Mouse (Mus musculus): Measurements from ENCODE around the gene Arl2. TPM values are rescaled to one million over a fixed set of nuclear protein-coding genes. Genes with fewer than 3 reads are reported as not detected.

Arl2 gene
- polyA plus RNA-seq, 1 experiment from 2014 or later: 106 TPM

GRCm38 (mm10) chr19:6118677-6119185 lies 22.6 kb downstream of the Arl2 start:
- peak overlapping the region; percentile 92 for H3K9ac ChIP-seq (ENCODE audit: low read length)
- peaks cover 17% of the 10 kb centered on the region; the same call in 1 of the 2 replicates for H3K4me1 ChIP-seq (ENCODE audit: control insufficient read depth, insufficient read depth, low read length)
- H3K36me3 ChIP-seq (ENCODE audit: control insufficient read depth, insufficient read depth, low read length): 0 out of 2 replicates have a peak, but pooled peaks cover 8% of the 10 kb centered on the region
- WGBS: under 1% methylated on average over 8 of the region's 8 CpGs
- H3K4me2 ChIP-seq (ENCODE audit: low read depth, low read length): peak overlapping the region; percentile 87
- H3K4me3 ChIP-seq (replicated peaks; ENCODE audit: low read length): peak overlapping the region; percentile 90
- H3K27ac ChIP-seq (ENCODE audit: low read length): peak overlapping the region; percentile 98
- no peaks in the 10 kb centered on the region for H3K27me3 ChIP-seq (ENCODE audit: control insufficient read depth, insufficient read depth, low read length)
- H3K9me3 ChIP-seq (replicated peaks; ENCODE audit: control insufficient read depth, low read length): no peaks in the 10 kb centered on the region
- ATAC-seq (ENCODE audit: insufficient read depth, low FRiP score): peak; percentile 11; the same call in 1 of the 2 replicates

- no peaks in the 10 kb centered on the region for H3K9me3 ChIP-seq (replicated peaks; ENCODE audit: control insufficient read depth, low read length)
- H3K27ac ChIP-seq (ENCODE audit: low read length): peak within 1 kb of the TSS; percentile 98
- 0 out of 2 replicates have a peak, but pooled peaks cover 8% of the 10 kb centered on the region for H3K36me3 ChIP-seq (ENCODE audit: control insufficient read depth, insufficient read depth, low read length)
- H3K9ac ChIP-seq (ENCODE audit: low read length): peak within 1 kb of the TSS; percentile 92
- H3K4me2 ChIP-seq (ENCODE audit: low read depth, low read length): peak within 1 kb of the TSS; percentile 87
- 0% methylated on average over 77 of the region's 77 CpGs for WGBS
- peak within 1 kb of the TSS; percentile 90 for H3K4me3 ChIP-seq (replicated peaks; ENCODE audit: low read length)
- ATAC-seq (ENCODE audit: insufficient read depth, low FRiP score): peak; percentile 90
- H3K27me3 ChIP-seq (ENCODE audit: control insufficient read depth, insufficient read depth, low read length): no peaks in the 10 kb centered on the region
- peaks cover 14% of the 10 kb centered on the region; the same call in 1 of the 2 replicates for H3K4me1 ChIP-seq (ENCODE audit: control insufficient read depth, insufficient read depth, low read length)
These were observed 23.2 kb downstream of the Arl2 start, which contains the start of gene Sac3d1 for GRCm38 (mm10) chr19:6117986-6118676. Gene Sac3d1, minus strand, starts transcription at chr19:6118650.

GRCm38 (mm10) chr19:6117346-6117985 lies 23.9 kb downstream of the Arl2 start:
- peak; percentile 1; the same call in 1 of the 2 replicates for ATAC-seq (ENCODE audit: insufficient read depth, low FRiP score)
- Histone ChIP-seq H3K4me3 (replicated peaks; ENCODE audit: low read length) (peak overlapping the region; percentile 90), H3K4me2 (ENCODE audit: low read depth, low read length) (peak overlapping the region; percentile 87), H3K27ac (ENCODE audit: low read length) (peak overlapping the region; percentile 98), H3K4me1 (ENCODE audit: control insufficient read depth, insufficient read depth, low read length) (peaks cover 14% of the 10 kb centered on the region; the same call in 1 of the 2 replicates), H3K27me3 (ENCODE audit: control insufficient read depth, insufficient read depth, low read length) (no peaks in the 10 kb centered on the region), H3K36me3 (ENCODE audit: control insufficient read depth, insufficient read depth, low read length) (0 out of 2 replicates have a peak, but pooled peaks cover 8% of the 10 kb centered on the region), H3K9me3 (replicated peaks; ENCODE audit: control insufficient read depth, low read length) (no peaks in the 10 kb centered on the region), H3K9ac (ENCODE audit: low read length) (peak overlapping the region; percentile 92)
- WGBS: 4% methylated on average over 32 of the region's 32 CpGs

GRCm38 (mm10) chr19:6116113-6116850 lies 25.1 kb downstream of the Arl2 start:
- Histone ChIP-seq H3K27ac (ENCODE audit: low read length) (no peak overlapping the region), H3K36me3 (ENCODE audit: control insufficient read depth, insufficient read depth, low read length) (0 out of 2 replicates have a peak, but pooled peaks cover 8% of the 10 kb centered on the region), H3K4me3 (replicated peaks; ENCODE audit: low read length) (0 out of 2 replicates have a peak overlapping the region, but pooled peaks have one; percentile 90), H3K9ac (ENCODE audit: low read length) (0 out of 2 replicates have a peak overlapping the region, but pooled peaks have one; percentile 22), H3K27me3 (ENCODE audit: control insufficient read depth, insufficient read depth, low read length) (no peaks in the 10 kb centered on the region), H3K4me1 (ENCODE audit: control insufficient read depth, insufficient read depth, low read length) (peaks cover 14% of the 10 kb centered on the region; the same call in 1 of the 2 replicates), H3K9me3 (replicated peaks; ENCODE audit: control insufficient read depth, low read length) (no peaks in the 10 kb centered on the region), H3K4me2 (ENCODE audit: low read depth, low read length) (no peak overlapping the region; the same call in 1 of the 2 replicates)
- 86% methylated on average over 15 of the region's 15 CpGs for WGBS
- no peak for ATAC-seq (ENCODE audit: insufficient read depth, low FRiP score)

DNA sequence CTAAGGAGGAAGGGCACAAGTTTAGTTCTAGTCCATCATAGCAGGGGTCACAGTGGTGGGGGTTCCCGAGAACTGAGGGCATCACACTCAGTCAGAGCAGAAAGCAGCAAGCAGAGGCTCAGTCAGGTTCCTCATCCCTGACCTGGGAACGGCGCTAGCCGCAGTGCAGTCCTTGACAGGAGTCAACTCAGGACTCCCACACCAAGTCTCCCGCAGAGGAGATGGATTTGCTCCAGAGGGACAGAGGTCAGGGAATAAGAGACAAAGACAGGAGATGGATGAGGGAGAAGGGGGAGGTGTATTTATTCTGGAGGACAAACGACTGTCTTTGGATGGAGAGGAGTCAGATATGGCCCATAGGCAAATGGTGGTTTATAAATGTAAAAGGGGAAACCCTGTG lies 28.2 kb downstream of the Arl2 start:
- Histone ChIP-seq H3K4me1 (ENCODE audit: control insufficient read depth, insufficient read depth, low read length) (peaks cover 8% of the 10 kb centered on the region; the same call in 1 of the 2 replicates), H3K9me3 (replicated peaks; ENCODE audit: control insufficient read depth, low read length) (no peaks in the 10 kb centered on the region), H3K4me3 (replicated peaks; ENCODE audit: low read length) (no peak overlapping the region), H3K27ac (ENCODE audit: low read length) (no peak overlapping the region), H3K9ac (ENCODE audit: low read length) (no peak overlapping the region), H3K36me3 (ENCODE audit: control insufficient read depth, insufficient read depth, low read length) (0 out of 2 replicates have a peak, but pooled peaks cover 8% of the 10 kb centered on the region), H3K27me3 (ENCODE audit: control insufficient read depth, insufficient read depth, low read length) (no peaks in the 10 kb centered on the region), H3K4me2 (ENCODE audit: low read depth, low read length) (no peak overlapping the region)
- ATAC-seq (ENCODE audit: insufficient read depth, low FRiP score): no peak
- 35% methylated on average over 6 of the region's 6 CpGs for WGBS

GRCm38 (mm10) chr19:6105586-6105985 lies 35.8 kb downstream of the Arl2 start, which contains the start of gene Naaladl1:
Gene Naaladl1, plus strand, starts transcription at chr19:6105782.
- Histone ChIP-seq H3K4me1 (ENCODE audit: control insufficient read depth, insufficient read depth, low read length) (no peaks in the 10 kb centered on the region), H3K27me3 (ENCODE audit: control insufficient read depth, insufficient read depth, low read length) (no peaks in the 10 kb centered on the region), H3K27ac (ENCODE audit: low read length) (no peak within 1 kb of the TSS), H3K36me3 (ENCODE audit: control insufficient read depth, insufficient read depth, low read length) (no peaks in the 10 kb centered on the region), H3K4me2 (ENCODE audit: low read depth, low read length) (no peak within 1 kb of the TSS), H3K9me3 (replicated peaks; ENCODE audit: control insufficient read depth, low read length) (no peaks in the 10 kb centered on the region), H3K9ac (ENCODE audit: low read length) (0 out of 2 replicates have a peak within 1 kb of the TSS, but pooled peaks have one; percentile 3), H3K4me3 (replicated peaks; ENCODE audit: low read length) (no peak within 1 kb of the TSS)
- WGBS: 80% methylated on average over 7 of the region's 7 CpGs
- ATAC-seq (ENCODE audit: insufficient read depth, low FRiP score): no peak

- no peaks in the 10 kb centered on the region for H3K4me1 ChIP-seq (ENCODE audit: control insufficient read depth, insufficient read depth, low read length)
- H3K9me3 ChIP-seq (replicated peaks; ENCODE audit: control insufficient read depth, low read length): no peaks in the 10 kb centered on the region
- no peaks in the 10 kb centered on the region for H3K27me3 ChIP-seq (ENCODE audit: control insufficient read depth, insufficient read depth, low read length)
- H3K4me3 ChIP-seq (replicated peaks; ENCODE audit: low read length): no peak overlapping the region
- no peak for ATAC-seq (ENCODE audit: insufficient read depth, low FRiP score)
- H3K9ac ChIP-seq (ENCODE audit: low read length): 0 out of 2 replicates have a peak overlapping the region, but pooled peaks have one; percentile 3
- no peaks in the 10 kb centered on the region for H3K36me3 ChIP-seq (ENCODE audit: control insufficient read depth, insufficient read depth, low read length)
- H3K4me2 ChIP-seq (ENCODE audit: low read depth, low read length): no peak overlapping the region
- WGBS: 67% methylated on average over 4 of the region's 4 CpGs
- no peak overlapping the region for H3K27ac ChIP-seq (ENCODE audit: low read length)
These were observed 36.9 kb downstream of the Arl2 start for GRCm38 (mm10) chr19:6104476-6104875.

DNA sequence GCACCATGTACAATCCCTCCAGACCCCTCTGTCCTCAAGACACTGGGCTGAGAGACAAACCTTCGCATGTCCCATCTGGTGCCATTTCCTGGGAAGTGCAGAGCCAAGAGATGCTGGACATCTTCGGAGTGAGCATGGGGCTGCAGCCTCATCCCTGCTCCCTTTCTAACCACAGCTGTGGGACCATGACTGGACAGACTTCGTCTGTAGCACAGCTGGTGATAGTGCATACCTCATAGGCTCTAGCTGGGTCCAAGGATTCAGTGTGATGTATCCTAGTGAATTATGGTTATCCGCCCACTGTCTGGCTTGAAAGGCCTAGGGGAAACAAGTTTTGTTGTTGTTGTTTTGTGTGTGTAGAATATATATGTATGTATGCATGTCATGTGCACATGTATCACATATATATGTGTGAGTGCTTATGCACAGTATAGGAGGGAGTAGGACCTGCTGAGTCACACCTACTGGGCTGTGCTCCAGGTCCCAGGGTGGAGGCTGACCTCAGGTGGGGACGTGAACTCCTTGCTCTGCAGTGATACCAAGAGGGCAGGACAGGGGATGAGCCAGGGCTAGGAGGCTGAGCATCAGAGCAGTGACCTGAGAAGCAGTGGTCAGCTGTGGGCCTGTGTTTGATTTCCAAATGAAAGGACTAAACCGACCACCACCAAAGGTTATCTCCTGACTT lies 39.0 kb downstream of the Arl2 start:
- no peak overlapping the region for H3K27ac ChIP-seq (ENCODE audit: low read length)
- H3K4me3 ChIP-seq (replicated peaks; ENCODE audit: low read length): no peak overlapping the region
- H3K9me3 ChIP-seq (replicated peaks; ENCODE audit: control insufficient read depth, low read length): no peaks in the 10 kb centered on the region
- no peak overlapping the region for H3K9ac ChIP-seq (ENCODE audit: low read length)
- peak; percentile 32; the same call in 1 of the 2 replicates for ATAC-seq (ENCODE audit: insufficient read depth, low FRiP score)
- WGBS: 73% methylated on average over 6 of the region's 6 CpGs
- H3K4me2 ChIP-seq (ENCODE audit: low read depth, low read length): no peak overlapping the region
- H3K36me3 ChIP-seq (ENCODE audit: control insufficient read depth, insufficient read depth, low read length): no peaks in the 10 kb centered on the region
- H3K27me3 ChIP-seq (ENCODE audit: control insufficient read depth, insufficient read depth, low read length): no peaks in the 10 kb centered on the region
- no peaks in the 10 kb centered on the region for H3K4me1 ChIP-seq (ENCODE audit: control insufficient read depth, insufficient read depth, low read length)
